Mouse (Mus musculus) thymus, postnatal 14 days (tissue): Measurements from ENCODE around the gene Slc22a16.

Experiments used
- DNase-seq: peaks from one replicate; pipeline ENCODE4 v3.0.0; 2021

The Slc22a16 gene

DNA sequence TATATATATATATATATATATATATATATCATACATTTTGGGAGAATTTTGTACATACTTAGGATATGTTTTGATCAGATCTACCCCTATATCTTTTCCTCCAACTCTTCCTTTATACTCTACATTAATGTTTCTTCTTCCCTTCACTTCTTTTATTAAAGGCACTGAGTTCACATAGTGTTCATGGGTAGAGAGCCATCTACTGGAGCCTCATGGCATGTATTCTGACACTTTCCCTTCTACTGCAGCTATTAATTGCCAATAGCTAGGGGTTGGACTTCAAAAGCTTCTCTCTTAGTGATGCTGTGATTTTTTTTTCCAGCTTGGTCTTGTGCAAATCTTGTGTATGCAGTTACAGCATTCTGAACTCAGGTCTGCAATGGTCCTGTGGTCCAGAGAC lies 47.8 kb downstream of the Slc22a16 start:
- DNase-seq, result no peak

DNA sequence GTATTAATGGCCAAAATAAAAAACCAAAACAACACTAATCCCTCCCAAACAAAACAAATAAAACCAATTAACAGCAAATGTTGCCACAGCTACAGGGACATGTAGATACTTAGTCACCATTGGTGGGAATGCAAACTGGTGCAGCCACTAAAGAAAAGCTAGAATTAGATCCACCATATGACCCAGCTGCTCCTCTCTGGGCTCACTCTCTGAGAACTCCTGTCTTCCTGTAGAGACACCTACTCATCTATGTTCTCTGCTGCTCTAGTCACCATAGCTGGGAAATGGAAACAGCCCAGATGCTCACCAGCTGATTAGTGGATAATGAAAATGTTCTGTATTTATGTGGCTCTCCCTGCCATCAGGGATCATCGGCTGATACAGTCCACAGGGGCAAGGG lies 49.6 kb downstream of the Slc22a16 start:
- no peak for DNase-seq

DNA sequence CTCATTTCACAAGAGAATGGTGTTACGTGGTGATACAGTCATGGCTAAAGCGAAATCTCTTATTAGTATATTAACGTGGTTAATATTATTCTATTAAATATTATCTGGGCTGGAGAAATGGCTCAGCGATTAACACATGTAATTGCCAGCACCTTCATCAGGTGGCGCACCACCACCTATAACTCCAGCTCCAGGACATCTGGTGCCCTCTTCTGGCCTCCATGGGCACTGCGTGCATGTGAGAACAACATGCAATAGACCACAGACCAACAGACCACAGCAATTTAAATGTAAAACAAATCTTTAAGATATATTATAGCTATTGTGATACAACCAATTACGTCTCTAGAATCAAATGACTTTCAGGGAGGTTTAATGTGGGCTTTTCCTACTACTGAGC lies 59.0 kb downstream of the Slc22a16 start:
- DNase-seq, result peak; percentile 74

DNA sequence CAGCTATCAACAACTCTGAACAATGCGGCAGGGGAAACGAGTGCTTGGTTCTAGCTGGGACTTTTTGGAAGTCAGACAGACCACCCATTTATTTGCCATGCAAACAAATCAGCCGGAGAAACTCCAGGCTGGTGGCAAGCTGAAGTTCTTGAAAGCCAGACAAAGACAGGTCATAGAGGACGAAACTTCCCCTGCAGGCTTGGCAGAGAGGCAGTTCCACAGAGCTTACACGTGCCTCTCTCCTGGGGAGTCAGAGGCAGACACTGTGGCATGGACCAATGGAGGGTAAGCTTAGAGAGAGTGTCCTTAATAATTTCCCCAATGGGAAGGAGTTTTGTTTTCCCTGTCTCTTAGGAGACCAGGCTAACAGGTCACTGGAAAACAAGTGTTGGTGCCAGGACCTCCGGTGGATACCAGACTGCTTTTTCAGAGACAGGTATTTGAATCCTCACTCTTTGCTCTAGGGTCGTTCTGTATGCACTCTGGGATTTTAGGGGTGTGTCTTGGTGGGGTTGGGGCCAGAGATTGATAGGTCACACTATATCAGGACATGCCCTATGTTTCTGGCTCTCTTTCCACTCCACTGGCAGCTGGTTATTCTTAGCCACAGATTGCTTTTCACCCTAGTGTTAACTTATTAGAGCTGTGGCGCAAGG lies 59.6 kb downstream of the Slc22a16 start, which contains the start of gene Ddo:
Gene Ddo (plus strand): TSS at position 356 of the 656 bp plus-strand sequence.
- DNase-seq, result no peak

DNA sequence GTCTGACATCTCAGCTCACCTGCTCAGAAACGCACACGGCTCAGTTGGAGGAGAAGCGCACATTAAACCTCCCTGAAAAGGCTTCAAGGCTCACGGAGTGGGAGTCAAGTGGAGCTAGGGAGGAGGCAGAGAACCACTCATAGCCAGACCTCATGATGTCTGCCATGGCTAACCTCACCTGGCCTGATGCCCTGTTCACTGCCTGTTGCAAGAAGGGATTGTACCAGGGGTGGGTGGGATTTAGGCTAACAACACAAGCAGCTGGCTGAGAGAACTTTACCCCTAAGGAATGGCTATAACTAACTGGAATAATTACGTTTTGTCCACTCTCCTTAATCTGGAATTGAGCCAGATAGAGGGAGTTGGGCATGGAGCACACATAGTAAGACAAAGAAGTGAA lies 60.3 kb downstream of the Slc22a16 start:
- no peak for DNase-seq

DNA sequence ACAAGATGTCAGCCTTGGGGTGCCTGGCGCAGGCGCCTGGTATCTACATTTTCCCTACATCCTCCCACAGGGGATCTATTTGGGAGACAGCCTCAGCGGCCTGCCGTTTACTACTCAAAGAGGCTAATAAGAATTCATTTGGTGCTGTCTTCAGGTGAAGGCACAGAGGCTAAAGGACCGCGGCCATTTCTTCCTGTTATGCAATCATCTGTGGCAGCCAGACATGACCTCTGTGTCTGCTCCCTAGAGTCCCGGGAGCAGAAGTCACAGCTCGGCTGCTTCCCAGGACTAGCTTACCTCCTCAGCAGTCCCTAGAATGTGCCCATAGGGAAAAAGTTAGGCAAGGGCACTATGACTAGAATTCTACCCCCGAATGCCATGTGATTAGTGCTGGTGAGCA lies 60.8 kb downstream of the Slc22a16 start:
- no peak for DNase-seq

DNA sequence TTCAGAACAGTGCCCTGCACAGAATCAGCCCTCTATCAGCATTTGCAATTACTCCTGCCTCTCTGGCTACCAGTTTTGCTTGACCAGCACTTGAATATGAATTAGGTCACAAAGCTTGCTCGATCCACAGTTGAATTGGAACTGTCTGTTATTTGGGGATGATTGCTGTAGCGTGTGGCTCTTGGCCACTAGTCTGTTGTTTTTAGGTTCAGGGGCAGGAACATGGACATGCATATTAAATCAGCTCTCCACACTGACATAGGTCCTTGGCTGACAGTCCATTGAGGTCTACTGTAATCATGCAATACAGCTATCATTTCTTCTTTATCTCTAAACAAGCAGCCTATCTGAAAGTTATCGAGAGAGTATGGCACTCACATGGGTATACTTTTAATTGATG lies 62.0 kb downstream of the Slc22a16 start:
- no peak for DNase-seq

DNA sequence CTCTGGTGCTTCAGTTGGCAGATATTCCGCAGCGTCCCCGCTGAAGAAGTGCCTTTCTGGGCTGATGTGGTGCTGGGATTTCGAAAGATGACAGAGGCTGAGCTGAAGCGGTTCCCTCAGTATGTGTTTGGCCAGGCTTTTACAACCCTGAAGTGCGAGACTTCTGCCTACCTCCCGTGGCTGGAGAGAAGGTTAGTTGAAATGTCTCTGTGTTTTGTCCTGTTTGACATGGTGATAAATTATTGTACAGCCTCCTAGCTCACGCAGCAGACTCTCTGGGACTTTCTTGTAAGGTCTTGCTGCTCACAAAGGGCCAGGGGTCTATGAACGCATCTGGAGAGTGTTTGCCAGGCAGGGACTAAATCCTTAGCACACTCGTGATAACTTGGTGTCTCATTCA lies 67.2 kb downstream of the Slc22a16 start:
- no peak for DNase-seq

DNA sequence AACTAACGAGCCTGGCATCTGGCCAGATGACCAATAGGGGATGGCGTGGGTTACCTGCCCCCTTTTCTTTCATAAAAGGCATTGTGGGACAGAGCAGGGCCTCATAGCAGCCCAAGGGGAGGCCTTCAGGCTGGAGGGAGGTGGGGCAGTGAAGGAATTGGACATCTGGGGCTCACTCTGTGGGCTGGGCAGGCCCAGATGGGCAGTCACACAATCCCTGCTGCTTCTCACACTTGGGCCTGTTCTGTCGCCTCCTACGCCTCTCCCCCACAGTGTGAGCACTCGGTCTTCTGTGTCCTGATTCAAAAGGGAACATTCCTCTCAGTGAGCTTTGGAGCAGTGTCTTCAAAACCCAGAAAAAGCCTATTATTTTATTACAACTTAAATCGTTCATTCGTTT lies 68.1 kb downstream of the Slc22a16 start:
- no peak for DNase-seq

DNA sequence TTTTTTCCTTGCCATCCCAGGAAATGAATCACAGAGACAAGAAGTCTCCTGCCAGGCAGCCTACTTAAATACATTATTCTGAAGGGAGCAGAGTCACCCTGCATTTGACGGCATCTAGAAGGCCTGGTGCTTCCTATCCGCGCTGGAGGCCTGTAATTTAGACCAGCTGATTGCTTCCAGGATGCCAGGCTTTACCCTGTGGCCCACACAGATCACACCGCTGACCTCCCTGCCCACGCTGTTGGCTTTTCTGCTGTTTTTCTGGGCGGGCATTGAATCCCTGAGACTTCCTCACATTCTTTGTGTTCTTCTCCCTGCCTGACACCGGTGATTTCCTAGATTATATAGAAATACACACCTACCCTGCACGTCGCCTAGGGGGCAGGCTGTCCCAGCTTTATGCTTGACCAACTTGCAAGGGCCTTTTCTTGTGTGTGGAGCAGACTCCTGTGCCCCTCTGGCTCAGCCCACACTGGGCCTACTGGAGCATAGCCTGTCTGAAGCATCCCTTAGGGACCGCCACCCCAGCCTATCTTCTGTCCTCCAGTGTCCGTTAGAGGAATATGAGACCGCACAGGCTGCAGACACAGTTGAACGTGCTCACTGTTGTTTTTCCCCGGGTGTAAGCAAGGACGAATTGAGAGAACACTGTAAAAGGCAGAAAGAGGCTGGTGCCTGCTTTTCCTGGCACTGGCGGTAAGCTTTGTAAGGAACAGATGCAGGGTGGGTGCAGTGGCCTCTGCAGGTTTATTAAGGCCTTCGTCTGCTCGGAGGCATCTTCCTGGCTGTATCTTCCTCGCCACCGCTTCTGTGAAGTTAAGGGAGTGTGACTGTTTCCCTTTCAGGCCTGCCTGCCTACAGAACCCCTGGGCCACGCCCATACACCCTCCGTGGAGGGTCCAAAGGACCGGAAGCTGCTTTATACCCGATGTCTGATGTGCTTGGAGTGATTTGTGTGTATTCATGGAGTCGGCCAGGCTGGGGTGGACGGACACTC lies 69.0 kb downstream of the Slc22a16 start:
- no peak for DNase-seq

DNA sequence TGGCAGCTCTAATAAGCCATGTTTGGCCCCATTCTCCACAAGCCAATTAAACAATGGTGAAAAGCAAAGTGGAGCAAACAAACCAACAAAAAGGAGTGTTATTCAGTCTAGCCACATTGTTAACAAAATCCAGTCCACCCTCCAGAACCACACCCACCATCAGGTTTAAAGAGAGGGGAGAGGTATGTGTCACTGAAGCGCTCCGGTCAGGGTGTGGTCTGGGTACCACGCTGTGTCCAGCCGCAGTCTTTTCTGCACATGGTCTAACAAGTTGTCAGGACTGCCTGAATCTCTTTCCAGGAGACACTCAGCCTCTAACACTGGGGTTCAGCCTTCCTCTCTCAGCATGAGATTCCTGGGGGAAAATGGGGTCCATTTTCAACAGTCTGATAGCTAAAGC lies 70.3 kb downstream of the Slc22a16 start:
- no peak for DNase-seq

DNA sequence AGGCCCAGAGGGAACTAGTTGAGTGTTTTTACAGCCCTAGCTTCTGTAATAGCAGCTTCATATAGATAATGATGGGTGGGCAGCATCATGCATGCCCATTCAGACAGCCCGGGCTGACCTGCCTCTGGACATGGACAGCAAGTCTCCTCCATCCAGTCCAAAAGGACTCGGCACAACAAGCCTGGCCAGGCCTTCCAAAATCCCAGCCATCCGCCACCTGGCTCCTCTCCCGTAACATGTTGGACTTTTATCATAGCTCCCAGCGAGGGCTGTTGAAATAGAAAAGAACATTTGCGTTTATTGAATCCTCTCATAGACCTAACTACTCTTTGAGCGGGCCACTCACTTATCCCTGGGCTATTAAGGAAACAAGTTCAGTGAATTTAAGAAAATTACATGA lies 71.8 kb downstream of the Slc22a16 start:
- DNase-seq, result no peak

DNA sequence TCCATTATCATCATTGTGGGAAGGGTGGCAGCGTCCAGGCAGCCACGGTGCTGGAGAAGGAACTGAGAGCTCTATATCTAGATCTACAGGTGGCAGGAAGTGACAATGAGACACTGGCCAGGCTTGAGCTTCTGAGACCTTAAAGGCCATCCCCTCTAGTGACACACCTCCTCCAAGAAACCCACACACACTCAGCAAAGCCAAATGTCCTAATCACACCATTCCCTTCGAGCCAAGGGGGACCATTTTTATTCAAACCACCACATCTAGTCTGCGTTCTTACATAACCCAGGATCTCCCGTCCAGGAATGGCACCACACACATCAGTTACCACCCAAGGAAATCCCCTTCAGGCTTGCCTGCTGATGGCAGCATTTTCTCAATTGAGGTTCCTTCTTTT lies 73.0 kb downstream of the Slc22a16 start:
- no peak for DNase-seq

DNA sequence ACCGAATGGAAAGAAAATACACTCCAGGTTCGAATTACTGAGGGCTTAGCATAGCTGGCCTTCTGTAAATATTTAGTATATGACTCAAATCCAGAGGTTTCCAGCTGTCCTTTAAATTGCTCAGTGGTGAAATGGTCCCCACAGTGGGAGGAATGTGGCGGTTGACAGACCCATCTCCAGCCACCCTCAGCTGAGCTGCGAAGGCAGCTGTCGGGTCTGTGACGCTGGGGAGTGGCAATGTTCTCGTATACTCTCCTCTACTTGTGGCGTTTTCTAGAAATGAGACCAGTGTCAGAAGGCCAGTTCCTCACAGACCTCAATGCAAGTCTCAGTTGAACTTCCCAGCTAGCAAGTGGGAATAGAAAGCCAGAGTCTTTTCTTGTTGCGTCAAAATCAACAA lies 74.3 kb downstream of the Slc22a16 start:
- DNase-seq, result no peak

DNA sequence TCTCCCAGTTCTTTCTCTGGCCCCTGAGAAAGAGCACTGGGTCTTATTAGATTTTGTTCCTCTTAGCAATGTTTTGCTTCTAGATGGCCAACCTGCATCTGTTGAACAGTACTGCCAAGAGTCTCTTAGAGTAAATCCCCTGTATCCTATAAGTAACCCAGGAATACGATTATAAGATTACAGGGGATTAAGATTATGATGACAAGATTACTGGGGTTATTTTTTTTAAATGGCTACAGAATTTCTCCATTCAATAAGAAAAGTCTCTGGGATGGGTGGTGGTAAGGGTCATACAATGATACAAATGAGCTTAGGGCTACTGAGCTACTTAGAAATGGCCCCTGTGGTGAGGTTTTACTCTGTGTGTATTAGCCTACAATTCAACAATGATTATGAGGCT lies 75.2 kb downstream of the Slc22a16 start:
- no peak for DNase-seq

DNA sequence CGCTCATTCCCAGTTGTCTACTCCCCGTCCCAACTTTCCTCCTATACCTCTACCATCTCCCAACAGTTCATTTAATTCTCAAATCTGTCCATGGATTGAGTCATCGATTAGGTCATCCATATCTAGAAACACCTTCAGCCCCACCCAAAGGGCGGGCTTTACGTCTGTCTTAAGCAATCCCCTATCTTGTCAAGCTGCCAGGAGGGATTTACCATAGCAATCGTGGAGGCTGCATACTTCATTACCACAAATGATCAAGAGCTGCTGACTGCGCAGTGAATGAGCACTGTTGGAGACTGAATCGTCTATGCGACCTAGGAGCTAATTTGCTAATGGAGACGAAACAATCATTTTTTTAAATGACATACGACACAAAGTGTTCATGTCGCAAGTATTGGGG lies 78.6 kb downstream of the Slc22a16 start:
- no peak for DNase-seq

DNA sequence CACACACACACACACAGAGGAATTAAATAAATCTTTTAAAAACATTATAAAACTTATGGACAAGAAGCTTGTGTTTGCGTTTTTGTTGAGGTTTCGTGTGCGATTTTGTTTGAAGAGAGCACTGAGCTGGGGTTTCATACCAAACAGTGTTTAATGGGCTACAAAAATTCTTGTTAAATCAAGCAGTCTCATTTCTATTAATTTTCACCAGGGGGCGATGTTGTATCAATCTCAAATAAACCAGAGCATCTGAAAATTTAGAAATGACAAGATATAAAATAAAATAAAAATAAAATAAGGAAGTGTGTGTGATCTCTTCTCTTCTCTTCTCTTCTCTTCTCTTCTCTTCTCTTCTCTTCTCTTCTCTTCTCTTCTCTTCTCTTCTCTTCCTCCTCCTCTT lies 79.5 kb downstream of the Slc22a16 start:
- no peak for DNase-seq

DNA sequence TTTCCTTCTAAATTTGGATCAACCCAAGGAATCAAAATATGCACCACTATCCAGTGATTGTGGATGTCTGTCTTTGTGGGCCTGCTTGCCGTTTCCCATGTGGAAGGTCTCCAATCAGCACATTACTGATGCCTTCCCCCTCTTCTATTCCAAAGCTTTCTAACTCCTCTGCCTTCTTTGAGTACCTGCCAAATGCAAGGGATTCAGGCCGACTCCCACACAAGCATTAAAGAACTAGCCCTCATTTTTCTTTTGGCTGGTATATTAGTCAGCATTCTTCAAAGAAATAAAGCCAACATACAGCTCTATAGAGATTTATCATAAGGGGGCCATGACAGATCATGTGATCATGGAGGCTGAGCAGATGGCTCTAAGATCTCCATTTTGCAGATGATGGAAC lies 81.5 kb downstream of the Slc22a16 start:
- DNase-seq, result no peak
